Mouse (Mus musculus) midbrain, embryonic 13.5 days (tissue): ENCODE results near the gene Amigo3. TPM values are rescaled to one million over a fixed set of nuclear protein-coding genes. Genes with fewer than 3 reads are reported as not detected.

Experiments
- ATAC-seq: fragments of 200-750 bp; cut with Nextera tagmentation; 2 replicates; pipeline ENCODE4 v1.8.0; 2017; ENCODE audit warnings: mild to moderate bottlenecking, moderate TSS enrichment, moderate library complexity
- H3K27ac ChIP-seq: fragments of 300-500 bp; sonication (generic); 2 replicates; pipeline ENCODE4 v1.5.1; 2015; ENCODE audit warnings: inconsistent platforms, mild to moderate bottlenecking, moderate library complexity
- H3K27me3 ChIP-seq: fragments of 300-500 bp; sonication (generic); 2 replicates; pipeline ENCODE4 v1.6.1; 2015; ENCODE audit warnings: mild to moderate bottlenecking, inconsistent platforms
- H3K36me3 ChIP-seq: fragments of 300-500 bp; sonication (generic); 2 replicates; pipeline ENCODE4 v1.6.1; 2015; ENCODE audit warnings: mild to moderate bottlenecking, inconsistent platforms
- H3K4me1 ChIP-seq: fragments of 300-500 bp; sonication (generic); replicated peaks from 2 replicates; pipeline ENCODE4 v1.6.1; 2015; ENCODE audit warnings: inconsistent platforms
- H3K4me2 ChIP-seq: fragments of 300-500 bp; sonication (generic); replicated peaks from 2 replicates; pipeline ENCODE4 v1.6.1; 2015; ENCODE audit warnings: moderate library complexity, mild to moderate bottlenecking, inconsistent platforms
- H3K4me3 ChIP-seq: fragments of 300-500 bp; sonication (generic); replicated peaks from 2 replicates; pipeline ENCODE4 v1.5.1; 2015; ENCODE audit warnings: mild to moderate bottlenecking, inconsistent platforms
- H3K9ac ChIP-seq: fragments of 300-500 bp; sonication (generic); replicated peaks from 2 replicates; pipeline ENCODE4 v1.6.1; 2015; ENCODE audit warnings: mild to moderate bottlenecking, inconsistent platforms
- H3K9me3 ChIP-seq: fragments of 300-500 bp; sonication (generic); 2 replicates; pipeline ENCODE4 v1.6.1; 2016; ENCODE audit warnings: mild to moderate bottlenecking, inconsistent platforms
- WGBS: fragments of 180-500 bp; shearing (Covaris S2); methylation state at CpG from one replicate; pipeline ENCODE4 v1.1.7; 2015; 5-methylcytosine and 5-hydroxymethylcytosine counted together
- polyA plus RNA-seq: library from polyadenylated mRNA; unstranded; fragments of >200 nt; fragmentation: Nextera tagmentation; extraction: Ambion mirVana; gene quantifications from 2 replicates; pipeline ENCODE4 v1.2.1, GENCODE M21; 2015

Gene Amigo3
- polyA plus RNA-seq, 1 experiment from 2014 or later, result 3.0 TPM

DNA sequence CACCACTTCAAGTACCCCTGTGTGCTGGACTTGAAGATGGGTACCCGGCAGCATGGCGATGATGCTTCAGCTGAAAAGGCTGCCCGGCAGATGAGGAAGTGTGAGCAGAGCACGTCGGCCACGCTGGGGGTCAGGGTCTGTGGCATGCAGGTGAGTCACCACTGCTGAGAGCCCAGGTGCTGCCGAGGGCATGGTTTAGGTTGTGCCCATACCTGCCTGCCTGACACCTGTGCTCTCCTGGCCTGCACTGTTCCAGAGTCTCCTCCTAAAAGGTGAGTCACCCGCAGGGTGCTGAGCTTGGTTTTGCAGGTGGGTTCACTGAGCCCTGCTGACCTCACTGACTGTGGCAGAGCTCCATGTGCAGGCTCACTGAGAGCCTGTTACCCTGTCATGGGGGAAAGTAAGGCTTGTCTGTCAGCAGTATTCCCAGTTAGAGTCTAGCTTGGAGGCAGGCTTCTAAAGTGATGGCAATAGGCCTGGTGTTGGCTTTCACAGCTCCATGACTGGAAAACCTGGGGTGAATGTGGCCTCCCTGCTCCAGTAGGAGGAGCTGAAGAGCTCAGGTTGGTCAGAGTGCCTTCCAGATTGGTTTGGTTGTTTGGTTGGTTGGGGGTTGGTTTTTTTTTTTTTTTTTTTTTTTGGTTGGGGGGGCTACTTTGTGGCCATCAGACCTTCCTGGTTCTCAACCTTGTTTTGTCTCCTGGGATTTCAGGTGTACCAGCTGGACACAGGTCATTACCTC lies 8.0 kb upstream of the Amigo3 start:
- Histone ChIP-seq H3K4me1 (peaks cover 17% of the 10 kb centered on the region), H3K4me2 (no peak overlapping the region), H3K36me3 (peaks cover 65% of the 10 kb centered on the region), H3K4me3 (no peak overlapping the region), H3K27me3 (no peaks in the 10 kb centered on the region), H3K9me3 (no peaks in the 10 kb centered on the region), H3K9ac (no peak overlapping the region), H3K27ac (no peak overlapping the region)
- WGBS, result 97% methylated on average over 8 of the region's 8 CpGs
- ATAC-seq, result no peak

DNA sequence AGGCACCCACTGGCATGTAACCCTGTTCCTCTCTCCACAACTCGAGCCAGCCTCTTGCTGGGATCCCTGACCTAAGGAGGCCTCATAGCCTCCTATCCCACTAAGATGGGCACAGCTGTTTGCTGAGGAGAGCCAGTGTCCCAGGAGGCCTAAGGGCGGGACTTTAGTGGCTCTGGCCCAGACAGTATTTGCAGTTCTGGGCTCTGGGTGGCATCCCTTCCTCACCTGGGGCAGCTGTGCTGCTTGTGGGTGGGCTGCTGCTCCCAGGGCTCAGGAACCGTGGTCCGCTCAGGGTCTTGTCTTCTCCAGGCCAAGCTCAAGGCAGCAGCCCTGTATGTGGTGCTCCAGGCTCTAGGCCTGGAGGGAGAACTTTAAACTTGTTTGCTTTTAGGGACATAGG lies 6.4 kb upstream of the Amigo3 start:
- no peak overlapping the region for H3K4me3 ChIP-seq
- no peak overlapping the region for H3K4me2 ChIP-seq
- peaks cover 23% of the 10 kb centered on the region for H3K4me1 ChIP-seq
- H3K27ac ChIP-seq, result no peak overlapping the region
- H3K36me3 ChIP-seq, result peaks cover 64% of the 10 kb centered on the region
- no peak overlapping the region for H3K9ac ChIP-seq
- no peak for ATAC-seq
- no peaks in the 10 kb centered on the region for H3K27me3 ChIP-seq
- 90% methylated on average over 4 of the region's 4 CpGs for WGBS
- no peaks in the 10 kb centered on the region for H3K9me3 ChIP-seq

DNA sequence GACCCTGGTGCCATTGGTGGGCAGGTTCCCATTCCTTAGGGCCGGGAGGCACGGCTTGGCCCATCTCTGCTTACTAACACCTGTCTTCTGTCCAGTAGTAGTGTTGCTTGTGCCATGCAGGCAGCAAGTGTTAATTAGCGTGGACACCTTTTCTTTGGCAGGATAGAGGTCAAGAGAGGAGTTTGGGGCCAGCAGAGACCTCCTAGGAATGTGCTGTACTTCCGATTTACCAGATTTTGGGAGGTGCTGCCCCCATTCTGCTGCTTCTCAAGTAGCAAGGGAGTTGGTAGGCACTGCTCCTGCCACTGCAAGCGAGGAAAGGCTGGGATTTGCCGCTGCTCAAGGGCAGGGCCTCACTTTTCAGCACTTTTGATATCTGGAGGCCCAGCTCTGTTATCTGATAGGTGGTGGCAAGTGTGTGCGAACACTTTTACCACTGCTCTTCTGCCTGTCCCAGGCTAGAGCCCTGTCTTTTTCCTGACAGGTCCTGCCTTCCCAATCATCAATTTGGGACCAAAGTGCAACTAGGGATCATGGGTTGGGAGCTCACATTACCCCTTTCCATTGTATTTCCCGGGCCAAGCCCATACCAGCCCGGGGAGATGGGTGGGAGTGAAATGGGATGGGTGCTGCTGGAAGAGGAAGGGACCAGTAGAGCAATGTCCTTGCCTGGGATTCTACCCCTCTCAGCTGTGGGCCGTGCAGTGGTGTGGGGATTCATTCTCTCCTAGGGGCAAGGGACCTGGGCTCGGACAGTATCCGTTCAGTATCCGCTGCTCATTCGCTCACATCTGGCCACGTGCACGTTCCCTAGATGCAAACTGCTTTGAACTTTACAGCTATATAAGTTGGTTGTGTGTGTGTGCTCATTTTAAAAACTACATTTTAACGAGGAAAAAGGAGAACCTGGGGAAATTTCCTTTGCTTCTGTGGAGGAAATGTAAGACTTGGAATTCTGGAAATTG lies 5.1 kb upstream of the Amigo3 start:
- no peak for ATAC-seq
- peaks cover 27% of the 10 kb centered on the region for H3K4me1 ChIP-seq
- peaks cover 58% of the 10 kb centered on the region for H3K36me3 ChIP-seq
- 53% methylated on average over 17 of the region's 17 CpGs for WGBS
- peak overlapping the region; percentile 80 for H3K4me2 ChIP-seq
- H3K9ac ChIP-seq, result peak overlapping the region; percentile 75
- no peaks in the 10 kb centered on the region for H3K9me3 ChIP-seq
- peak overlapping the region; percentile 72 for H3K4me3 ChIP-seq
- no peaks in the 10 kb centered on the region for H3K27me3 ChIP-seq
- peak overlapping the region; percentile 74 for H3K27ac ChIP-seq

- H3K9ac ChIP-seq, result peak overlapping the region; percentile 75
- ATAC-seq, result peak; percentile 59
- H3K4me1 ChIP-seq, result peaks cover 34% of the 10 kb centered on the region
- peaks cover 55% of the 10 kb centered on the region for H3K36me3 ChIP-seq
- H3K4me3 ChIP-seq, result peak overlapping the region; percentile 72
- WGBS, result 1% methylated on average over 19 of the region's 19 CpGs
- no peaks in the 10 kb centered on the region for H3K27me3 ChIP-seq
- peak overlapping the region; percentile 80 for H3K4me2 ChIP-seq
- H3K9me3 ChIP-seq, result no peaks in the 10 kb centered on the region
- peak overlapping the region; percentile 74 for H3K27ac ChIP-seq
Observed at GRCm38 (mm10) chr9:108048566-108048955, 4.4 kb upstream of the Amigo3 start.

- Histone ChIP-seq H3K4me2 (peak within 1 kb of the TSS; percentile 80), H3K9me3 (no peaks in the 10 kb centered on the region), H3K9ac (peak within 1 kb of the TSS; percentile 75), H3K36me3 (peaks cover 58% of the 10 kb centered on the region), H3K27me3 (no peaks in the 10 kb centered on the region), H3K27ac (peak within 1 kb of the TSS; percentile 74), H3K4me3 (peak within 1 kb of the TSS; percentile 72), H3K4me1 (peaks cover 35% of the 10 kb centered on the region)
- WGBS, result under 1% methylated on average over 39 of the region's 39 CpGs
- ATAC-seq, result peak; percentile 96
Observed at GRCm38 (mm10) chr9:108049016-108049455, 3.9 kb upstream of the Amigo3 start, which contains the start of gene Gmppb. Gene Gmppb (plus strand): TSS chr9:108049242.

GRCm38 (mm10) chr9:108049561-108050251 lies 3.3 kb upstream of the Amigo3 start:
- peak overlapping the region; percentile 75 for H3K9ac ChIP-seq
- H3K36me3 ChIP-seq, result peaks cover 62% of the 10 kb centered on the region
- H3K4me2 ChIP-seq, result peak overlapping the region; percentile 80
- H3K9me3 ChIP-seq, result no peaks in the 10 kb centered on the region
- H3K27ac ChIP-seq, result peak overlapping the region; percentile 74
- no peak; the same call in 1 of the 2 replicates for ATAC-seq
- WGBS, result 43% methylated on average over 15 of the region's 15 CpGs
- peaks cover 35% of the 10 kb centered on the region for H3K4me1 ChIP-seq
- H3K4me3 ChIP-seq, result peak overlapping the region; percentile 72
- no peaks in the 10 kb centered on the region for H3K27me3 ChIP-seq

DNA sequence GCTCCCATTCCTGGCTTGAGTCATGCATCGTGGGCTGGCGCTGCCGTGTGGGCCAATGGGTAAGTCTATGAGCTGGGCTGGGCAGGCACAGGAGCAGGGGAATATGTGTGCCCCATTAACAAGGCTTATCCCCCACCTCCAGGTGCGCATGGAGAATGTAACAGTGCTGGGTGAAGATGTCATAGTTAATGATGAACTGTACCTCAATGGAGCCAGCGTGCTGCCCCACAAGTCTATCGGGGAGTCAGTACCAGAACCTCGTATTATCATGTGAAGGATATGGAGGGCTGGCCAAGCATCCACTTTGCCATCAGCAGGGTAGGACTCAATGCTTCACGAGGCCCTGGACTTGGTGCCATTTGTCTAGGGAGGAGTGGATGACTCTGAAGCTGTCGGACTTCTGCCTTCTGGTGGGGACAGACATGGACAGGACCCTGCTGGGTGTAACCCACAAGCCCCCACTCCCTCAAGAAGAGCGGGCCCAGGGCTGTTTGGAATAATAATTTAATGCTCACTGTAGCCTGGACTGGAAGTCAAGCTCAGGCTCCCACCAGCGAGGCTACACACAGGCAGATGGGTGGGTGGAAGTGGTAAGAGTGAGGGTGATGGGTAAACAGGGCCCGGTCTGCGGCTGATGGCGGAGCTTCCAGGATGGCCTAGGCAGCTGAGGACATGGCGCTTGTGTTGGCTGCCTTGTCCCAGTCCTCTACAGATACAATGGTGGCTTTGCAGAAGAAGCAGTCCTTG lies 1.6 kb upstream of the Amigo3 start:
- H3K4me3 ChIP-seq, result no peak overlapping the region
- no peak overlapping the region for H3K27ac ChIP-seq
- no peaks in the 10 kb centered on the region for H3K27me3 ChIP-seq
- no peak overlapping the region for H3K9ac ChIP-seq
- no peak overlapping the region for H3K4me2 ChIP-seq
- peaks cover 63% of the 10 kb centered on the region for H3K36me3 ChIP-seq
- WGBS, result 95% methylated on average over 15 of the region's 15 CpGs
- peaks cover 35% of the 10 kb centered on the region for H3K4me1 ChIP-seq
- no peak for ATAC-seq
- H3K9me3 ChIP-seq, result no peaks in the 10 kb centered on the region

DNA sequence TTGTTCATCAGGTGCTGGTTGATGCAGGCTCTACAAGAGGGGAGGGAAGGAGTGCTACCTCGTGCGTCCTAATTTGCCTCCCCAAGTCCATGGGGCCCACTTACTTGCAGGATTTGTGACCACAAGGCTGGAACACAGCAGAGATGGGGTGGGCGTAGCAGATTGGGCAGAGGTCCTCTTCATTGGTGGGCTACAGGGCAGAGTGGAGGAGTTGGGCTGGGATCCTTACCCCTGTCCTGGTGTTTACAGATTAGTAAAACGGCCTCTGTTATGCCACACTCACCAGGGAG lies 1.1 kb upstream of the Amigo3 start:
- ATAC-seq, result no peak
- no peaks in the 10 kb centered on the region for H3K27me3 ChIP-seq
- H3K9ac ChIP-seq, result no peak overlapping the region
- H3K36me3 ChIP-seq, result peaks cover 63% of the 10 kb centered on the region
- 90% methylated on average over 4 of the region's 4 CpGs for WGBS
- H3K4me3 ChIP-seq, result no peak overlapping the region
- H3K27ac ChIP-seq, result no peak overlapping the region
- H3K4me1 ChIP-seq, result peaks cover 35% of the 10 kb centered on the region
- no peak overlapping the region for H3K4me2 ChIP-seq
- H3K9me3 ChIP-seq, result no peaks in the 10 kb centered on the region

- 77% methylated on average over 7 of the region's 7 CpGs for WGBS
- H3K36me3 ChIP-seq, result peaks cover 63% of the 10 kb centered on the region
- H3K27ac ChIP-seq, result no peak overlapping the region
- H3K27me3 ChIP-seq, result no peaks in the 10 kb centered on the region
- H3K4me2 ChIP-seq, result no peak overlapping the region
- ATAC-seq, result no peak
- H3K9ac ChIP-seq, result no peak overlapping the region
- no peaks in the 10 kb centered on the region for H3K9me3 ChIP-seq
- no peak overlapping the region for H3K4me3 ChIP-seq
- H3K4me1 ChIP-seq, result peaks cover 35% of the 10 kb centered on the region
Observed at GRCm38 (mm10) chr9:108052411-108052810, 548 bp upstream of the Amigo3 start.

DNA sequence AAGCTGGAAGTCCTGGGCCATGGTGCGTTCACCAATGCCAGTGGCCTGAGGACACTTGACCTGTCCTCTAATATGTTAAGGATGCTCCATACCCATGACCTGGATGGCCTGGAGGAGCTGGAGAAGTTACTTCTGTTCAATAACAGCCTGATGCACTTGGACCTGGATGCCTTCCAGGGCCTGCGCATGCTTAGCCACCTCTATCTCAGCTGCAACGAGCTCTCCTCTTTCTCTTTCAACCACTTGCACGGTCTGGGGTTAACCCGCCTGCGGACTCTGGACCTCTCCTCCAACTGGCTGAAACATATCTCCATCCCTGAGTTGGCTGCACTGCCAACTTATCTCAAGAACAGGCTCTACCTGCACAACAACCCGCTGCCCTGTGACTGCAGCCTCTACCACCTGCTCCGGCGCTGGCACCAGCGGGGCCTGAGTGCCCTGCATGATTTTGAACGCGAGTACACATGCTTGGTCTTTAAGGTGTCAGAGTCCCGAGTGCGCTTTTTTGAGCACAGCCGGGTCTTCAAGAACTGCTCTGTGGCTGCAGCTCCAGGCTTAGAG lies 786 bp downstream of the Amigo3 start:
- peaks cover 70% of the 10 kb centered on the region for H3K36me3 ChIP-seq
- no peak overlapping the region for H3K4me2 ChIP-seq
- WGBS, result 92% methylated on average over 15 of the region's 15 CpGs
- no peaks in the 10 kb centered on the region for H3K27me3 ChIP-seq
- H3K4me1 ChIP-seq, result peaks cover 23% of the 10 kb centered on the region
- no peak for ATAC-seq
- no peak overlapping the region for H3K4me3 ChIP-seq
- H3K9ac ChIP-seq, result no peak overlapping the region
- H3K9me3 ChIP-seq, result no peaks in the 10 kb centered on the region
- no peak overlapping the region for H3K27ac ChIP-seq
